Mouse (Mus musculus) hindbrain, embryonic 15.5 days (tissue): ENCODE data around the gene Slain2. TPM values are rescaled to one million over a fixed set of nuclear protein-coding genes. Genes with fewer than 3 reads are reported as not detected.

ENCODE experiments used
- ATAC-seq: fragments of 200-750 bp; cut with Nextera tagmentation; 2 replicates; pipeline ENCODE4 v1.8.0; 2017; ENCODE audit warnings: low read depth, moderate number of reproducible peaks, moderate TSS enrichment; ENCODE audit not compliant: low FRiP score
- H3K27ac ChIP-seq: fragments of 300-500 bp; sonication (generic); replicated peaks from 2 replicates; pipeline ENCODE4 v1.5.1; 2015; ENCODE audit warnings: mild to moderate bottlenecking, inconsistent platforms
- H3K27me3 ChIP-seq: fragments of 300-500 bp; sonication (generic); 2 replicates; pipeline ENCODE4 v1.6.1; 2015; ENCODE audit warnings: control low read depth, inconsistent platforms
- H3K36me3 ChIP-seq: fragments of 300-500 bp; sonication (generic); 2 replicates; pipeline ENCODE4 v1.6.1; 2015; ENCODE audit warnings: control low read depth, inconsistent platforms
- H3K4me1 ChIP-seq: fragments of 300-500 bp; sonication (generic); replicated peaks from 2 replicates; pipeline ENCODE4 v1.6.1; 2015; ENCODE audit warnings: control low read depth, inconsistent platforms
- H3K4me2 ChIP-seq: fragments of 300-500 bp; sonication (generic); 2 replicates; pipeline ENCODE4 v1.6.1; 2015; ENCODE audit warnings: moderate library complexity, mild to moderate bottlenecking, inconsistent platforms
- H3K4me3 ChIP-seq: fragments of 300-500 bp; sonication (generic); 2 replicates; pipeline ENCODE4 v1.5.1; 2015; ENCODE audit warnings: mild to moderate bottlenecking, inconsistent platforms
- H3K9ac ChIP-seq: fragments of 300-500 bp; sonication (generic); 2 replicates; pipeline ENCODE4 v1.6.1; 2015; ENCODE audit warnings: inconsistent platforms
- H3K9me3 ChIP-seq: fragments of 300-500 bp; sonication (generic); 2 replicates; pipeline ENCODE4 v1.6.1; 2016; ENCODE audit warnings: control low read depth, inconsistent platforms
- WGBS: fragments of 180-500 bp; shearing (Covaris S2); methylation state at CpG from one replicate; pipeline ENCODE4 v1.1.7; 2015; 5-methylcytosine and 5-hydroxymethylcytosine counted together
- polyA plus RNA-seq: library from polyadenylated mRNA; unstranded; fragments of >200 nt; fragmentation: Nextera tagmentation; extraction: Ambion mirVana; gene quantifications from 2 replicates; pipeline ENCODE4 v1.2.1, GENCODE M21; 2015

Gene Slain2
- 16.0 and 17.4 TPM in 2 replicates for polyA plus RNA-seq

- peaks cover 30% of the 10 kb centered on the region for H3K4me1 ChIP-seq
- H3K4me2 ChIP-seq = peak within 1 kb of the TSS; percentile 62
- no peaks in the 10 kb centered on the region for H3K9me3 ChIP-seq
- H3K9ac ChIP-seq = peak within 1 kb of the TSS; percentile 91
- H3K27me3 ChIP-seq = no peaks in the 10 kb centered on the region
- no peaks in the 10 kb centered on the region for H3K36me3 ChIP-seq
- H3K27ac ChIP-seq = peak within 1 kb of the TSS; percentile 96
- 1% methylated on average over 83 of the region's 83 CpGs for WGBS
- ATAC-seq = peak; percentile 94
- H3K4me3 ChIP-seq = peak within 1 kb of the TSS; percentile 82
Measured at GRCm38 (mm10) chr5:72913648-72914557, at the start of gene Slain2. Gene Slain2, plus strand, starts transcription at chr5:72914304.

GRCm38 (mm10) chr5:72864654-72865178, 49.4 kb upstream of the Slain2 start:
- Histone ChIP-seq H3K27ac (no peak overlapping the region), H3K9ac (no peak overlapping the region), H3K36me3 (no peaks in the 10 kb centered on the region), H3K9me3 (no peaks in the 10 kb centered on the region), H3K4me1 (peaks cover 8% of the 10 kb centered on the region), H3K4me2 (no peak overlapping the region), H3K4me3 (no peak overlapping the region), H3K27me3 (peaks cover 14% of the 10 kb centered on the region)
- WGBS = 81% methylated on average over 3 of the region's 3 CpGs
- no peak for ATAC-seq

DNA sequence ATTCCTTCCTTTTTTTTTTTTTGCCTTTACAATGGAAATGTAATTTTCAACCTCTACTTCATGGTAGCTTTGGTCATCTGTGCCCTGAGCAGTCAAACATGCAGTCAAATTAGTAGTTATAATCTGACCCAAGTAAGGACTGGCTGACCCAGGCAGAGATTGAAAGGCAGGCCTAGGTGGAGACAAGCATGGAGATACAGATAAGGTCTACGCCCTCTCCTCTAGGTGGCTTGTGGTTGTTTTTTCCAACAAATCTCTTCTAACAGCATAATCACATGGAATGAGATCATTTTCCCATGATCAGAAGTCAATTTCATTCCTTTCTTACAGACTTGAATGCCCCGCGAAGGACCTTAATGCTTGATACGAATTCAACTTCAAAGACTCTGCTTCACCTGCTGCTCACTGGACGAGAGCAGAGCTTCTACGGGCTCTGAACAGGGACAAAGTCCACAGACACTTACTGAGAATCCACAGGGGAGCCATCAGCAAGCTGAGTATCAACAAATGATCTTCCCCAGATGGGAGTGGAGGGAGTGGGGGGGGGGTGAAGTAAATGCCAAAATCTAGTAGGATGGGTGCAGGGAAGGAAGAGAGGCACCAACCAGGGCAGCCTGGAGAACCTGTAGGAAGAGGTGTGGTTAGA, 47.7 kb upstream of the Slain2 start:
- peak overlapping the region; percentile 93 for H3K4me2 ChIP-seq
- no peak overlapping the region for H3K4me3 ChIP-seq
- H3K27ac ChIP-seq = no peak overlapping the region
- ATAC-seq = no peak
- no peak overlapping the region for H3K9ac ChIP-seq
- 56% methylated on average over 6 of the region's 6 CpGs for WGBS
- no peaks in the 10 kb centered on the region for H3K36me3 ChIP-seq
- no peaks in the 10 kb centered on the region for H3K9me3 ChIP-seq
- peaks cover 14% of the 10 kb centered on the region for H3K27me3 ChIP-seq
- peaks cover 8% of the 10 kb centered on the region for H3K4me1 ChIP-seq

- Histone ChIP-seq H3K27ac (no peak overlapping the region), H3K36me3 (no peaks in the 10 kb centered on the region), H3K9ac (no peak overlapping the region), H3K9me3 (no peaks in the 10 kb centered on the region), H3K4me1 (peaks cover 8% of the 10 kb centered on the region), H3K27me3 (peaks cover 14% of the 10 kb centered on the region), H3K4me3 (peak overlapping the region; percentile 51), H3K4me2 (peak overlapping the region; percentile 93)
- WGBS = 26% methylated on average over 16 of the region's 16 CpGs
- no peak for ATAC-seq
Measured at GRCm38 (mm10) chr5:72867036-72867672, 47.0 kb upstream of the Slain2 start.

DNA sequence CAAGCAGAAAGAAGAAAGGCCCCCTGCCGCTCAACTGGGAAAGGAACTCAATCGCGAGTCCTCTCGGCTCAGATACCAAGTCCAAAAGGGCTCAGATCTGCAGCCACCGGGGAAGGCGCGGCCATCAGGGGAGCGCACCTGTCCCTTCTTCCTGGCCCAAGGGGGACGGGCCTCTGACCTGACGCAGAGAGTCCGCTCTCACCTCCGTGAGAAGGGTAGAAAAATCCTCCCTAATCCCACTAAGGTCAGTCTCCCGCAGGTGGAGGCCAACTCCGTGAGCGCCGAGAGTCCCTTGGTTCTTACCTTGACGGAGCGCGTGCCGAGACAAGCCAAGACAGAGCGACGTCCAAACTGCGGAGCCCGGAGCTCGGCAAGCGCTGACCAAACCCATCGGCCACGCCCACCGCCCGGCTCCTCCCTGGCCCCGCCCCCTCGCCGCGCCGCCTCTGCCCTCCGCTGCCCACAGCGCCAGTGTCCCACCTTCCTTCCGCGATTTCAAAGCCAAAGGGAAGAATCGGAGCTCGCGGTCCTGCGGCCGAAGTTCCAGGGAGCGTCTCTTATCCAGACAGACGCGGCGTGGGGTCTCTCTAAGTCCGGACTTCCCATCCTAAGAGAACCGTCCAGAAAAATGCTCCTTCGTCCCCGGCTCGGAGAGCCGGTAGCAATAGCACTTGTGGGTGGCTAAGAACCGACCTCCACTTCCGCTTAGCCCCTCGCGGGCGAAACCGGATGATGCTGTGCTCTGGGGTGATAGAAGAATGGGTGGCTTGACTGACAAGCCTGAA, 45.8 kb upstream of the Slain2 start, which contains the start of gene Tec:
Gene Tec (minus strand): TSS at position 393 of the 785 bp plus-strand sequence.
- Histone ChIP-seq H3K9ac (peak within 1 kb of the TSS; percentile 41), H3K27ac (no peak within 1 kb of the TSS), H3K4me3 (peak within 1 kb of the TSS; percentile 51), H3K4me2 (peak within 1 kb of the TSS; percentile 93), H3K27me3 (peaks cover 14% of the 10 kb centered on the region), H3K36me3 (no peaks in the 10 kb centered on the region), H3K9me3 (no peaks in the 10 kb centered on the region), H3K4me1 (peaks cover 8% of the 10 kb centered on the region)
- WGBS = under 1% methylated on average over 60 of the region's 60 CpGs
- peak; percentile 90 for ATAC-seq

DNA sequence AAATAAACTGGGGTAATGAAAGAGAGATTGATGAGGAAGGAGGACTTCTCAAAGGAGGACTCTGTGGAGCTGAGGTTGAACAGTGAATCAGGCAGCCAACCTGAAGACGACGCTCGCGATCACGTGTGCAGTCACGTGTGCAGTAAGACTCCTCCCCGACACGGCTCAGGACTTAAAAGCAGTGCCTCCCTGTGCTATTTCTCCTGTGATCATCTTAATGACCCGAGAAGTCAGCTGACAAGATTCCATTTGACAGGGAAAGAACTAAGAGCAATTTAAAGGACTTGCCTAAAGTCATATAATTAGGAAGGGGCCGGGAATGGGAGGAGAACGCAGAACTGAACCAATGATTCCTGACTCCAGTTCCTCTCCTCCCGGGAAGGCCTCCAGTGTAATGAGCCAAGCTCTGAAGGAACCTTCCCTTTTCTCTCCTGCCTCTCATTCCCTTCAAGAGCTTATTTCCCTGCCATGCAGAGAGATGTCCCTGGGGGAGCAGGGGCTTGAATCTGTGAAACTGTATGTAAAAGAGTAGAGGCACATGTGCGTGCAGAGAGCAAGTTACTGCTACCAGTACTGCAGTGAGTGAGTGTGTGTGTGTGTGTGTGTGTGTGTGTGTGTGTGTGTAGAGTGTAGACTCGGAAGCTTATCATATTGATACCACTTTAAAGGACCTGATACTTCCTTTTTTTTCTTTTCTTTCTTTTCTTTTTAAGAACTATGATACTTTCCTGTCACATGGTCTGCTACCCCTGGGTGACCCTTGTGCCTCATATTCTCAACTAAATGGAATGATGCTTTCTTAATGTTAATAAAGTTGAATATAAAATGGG, 44.1 kb upstream of the Slain2 start:
- Histone ChIP-seq H3K9me3 (no peaks in the 10 kb centered on the region), H3K36me3 (no peaks in the 10 kb centered on the region), H3K27me3 (peaks cover 14% of the 10 kb centered on the region), H3K4me2 (no peak overlapping the region), H3K27ac (no peak overlapping the region), H3K9ac (no peak overlapping the region), H3K4me3 (no peak overlapping the region), H3K4me1 (peaks cover 8% of the 10 kb centered on the region)
- WGBS = 70% methylated on average over 14 of the region's 14 CpGs
- ATAC-seq = no peak

DNA sequence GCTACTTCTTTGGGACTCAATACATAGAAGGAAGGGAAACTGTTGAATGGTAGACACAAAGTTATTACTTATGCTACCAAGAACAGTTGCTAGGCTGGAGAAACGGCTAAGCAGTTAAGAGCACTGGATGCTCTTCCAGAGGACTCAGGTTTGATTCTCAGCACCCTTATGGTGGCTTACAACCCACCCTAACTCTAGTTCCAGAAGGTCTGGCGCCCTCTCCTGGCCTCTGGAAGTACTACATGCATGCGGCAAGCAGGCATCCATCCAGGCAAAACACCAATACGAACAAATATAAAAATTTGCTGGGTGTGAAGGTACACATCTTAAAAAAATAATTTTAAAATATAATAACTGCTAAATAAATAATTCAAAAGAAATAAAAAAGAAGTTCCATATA, 43.0 kb upstream of the Slain2 start:
- no peak overlapping the region for H3K9ac ChIP-seq
- H3K4me1 ChIP-seq = peaks cover 9% of the 10 kb centered on the region
- no peak overlapping the region for H3K27ac ChIP-seq
- no peaks in the 10 kb centered on the region for H3K9me3 ChIP-seq
- H3K4me3 ChIP-seq = no peak overlapping the region
- 77% methylated on average over 4 of the region's 4 CpGs for WGBS
- peaks cover 13% of the 10 kb centered on the region for H3K27me3 ChIP-seq
- H3K36me3 ChIP-seq = no peaks in the 10 kb centered on the region
- ATAC-seq = no peak
- H3K4me2 ChIP-seq = no peak overlapping the region

DNA sequence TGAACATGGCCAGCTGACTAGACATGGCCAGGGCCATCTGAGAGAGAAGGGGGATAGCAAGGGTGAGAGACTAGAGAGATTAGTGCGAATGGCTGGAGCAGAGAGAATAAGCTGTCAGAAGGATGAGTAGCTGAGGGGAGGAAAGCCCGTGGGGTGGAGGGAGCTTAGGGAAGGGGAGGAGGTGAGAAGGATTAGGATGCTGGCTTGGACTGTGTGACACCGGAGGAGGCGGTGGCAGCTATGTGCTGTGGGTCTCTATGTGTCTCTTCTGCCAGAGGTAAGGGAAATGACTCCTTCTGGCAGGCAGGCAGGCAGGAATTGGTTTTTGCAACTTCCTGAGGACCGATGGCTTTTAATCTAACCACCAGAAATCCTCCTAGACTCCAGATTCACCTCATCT, 34.4 kb upstream of the Slain2 start:
- ATAC-seq = no peak
- Histone ChIP-seq H3K36me3 (no peaks in the 10 kb centered on the region), H3K4me3 (no peak overlapping the region), H3K4me2 (no peak overlapping the region), H3K27me3 (peaks cover 2% of the 10 kb centered on the region; the same call in 1 of the 2 replicates), H3K4me1 (peaks cover 3% of the 10 kb centered on the region), H3K9ac (no peak overlapping the region), H3K9me3 (no peaks in the 10 kb centered on the region), H3K27ac (no peak overlapping the region)
- 44% methylated on average over 5 of the region's 5 CpGs for WGBS

GRCm38 (mm10) chr5:72881748-72882411, 32.2 kb upstream of the Slain2 start:
- ATAC-seq = no peak
- Histone ChIP-seq H3K36me3 (no peaks in the 10 kb centered on the region), H3K4me2 (no peak overlapping the region), H3K9ac (no peak overlapping the region), H3K9me3 (no peaks in the 10 kb centered on the region), H3K4me3 (no peak overlapping the region), H3K27me3 (no peaks in the 10 kb centered on the region; the same call in 1 of the 2 replicates), H3K4me1 (no peaks in the 10 kb centered on the region; the same call in 1 of the 2 replicates), H3K27ac (no peak overlapping the region)
- 92% methylated on average over 12 of the region's 12 CpGs for WGBS

DNA sequence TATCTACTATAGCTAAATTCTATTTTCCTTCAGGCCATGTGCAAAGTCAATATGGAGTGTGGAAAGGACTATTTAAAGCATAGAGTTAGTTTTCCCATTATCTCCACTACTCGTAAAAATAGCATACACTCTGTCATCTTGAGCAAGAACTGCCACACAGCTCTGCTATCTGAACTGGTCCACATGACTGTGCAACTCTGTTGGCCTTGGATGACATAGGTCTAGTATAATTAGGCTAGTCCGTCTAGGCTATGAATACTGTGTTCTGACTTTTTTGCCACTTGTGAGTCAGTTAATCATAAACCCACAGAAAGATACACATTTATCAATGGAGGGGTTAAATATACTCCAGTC, 31.7 kb upstream of the Slain2 start:
- no peak overlapping the region for H3K4me3 ChIP-seq
- no peaks in the 10 kb centered on the region; the same call in 1 of the 2 replicates for H3K27me3 ChIP-seq
- no peak overlapping the region for H3K27ac ChIP-seq
- H3K4me1 ChIP-seq = no peaks in the 10 kb centered on the region; the same call in 1 of the 2 replicates
- no peaks in the 10 kb centered on the region for H3K9me3 ChIP-seq
- 80% methylated on average over 2 of the region's 2 CpGs for WGBS
- H3K4me2 ChIP-seq = no peak overlapping the region
- H3K36me3 ChIP-seq = no peaks in the 10 kb centered on the region
- H3K9ac ChIP-seq = no peak overlapping the region
- no peak for ATAC-seq
